Mouse (Mus musculus): Measurements from ENCODE around the gene Tchh. TPM values are rescaled to one million over a fixed set of nuclear protein-coding genes. Genes with fewer than 3 reads are reported as not detected.
"Not testable (repeated sequence)": the region's sequence is repeated elsewhere in the genome, so short reads cannot be mapped to it uniquely, and the experiment has no call there.

Tchh gene
- polyA plus RNA-seq, 3 experiments from 2014 or later = 0.06 TPM; not detected in 2

DNA sequence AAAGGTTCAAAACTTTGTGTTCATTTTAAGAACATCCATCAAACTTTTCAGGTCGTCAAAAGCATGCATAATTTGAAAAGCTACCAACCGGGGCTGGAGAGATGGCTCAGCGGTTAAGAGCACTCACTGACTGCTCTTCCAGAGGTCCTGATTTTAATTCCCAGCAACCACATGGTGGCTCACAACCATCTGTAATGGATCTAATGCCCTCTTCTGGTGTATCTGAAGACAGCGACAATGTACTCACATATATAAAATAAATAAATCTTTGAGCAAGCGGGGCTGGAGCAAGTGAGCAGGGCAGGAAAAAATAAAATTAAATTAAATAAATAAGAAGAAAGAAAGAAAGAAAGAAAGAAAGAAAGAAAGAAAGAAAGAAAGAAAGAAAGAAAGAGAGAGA, 52.6 kb downstream of the Tchh start:
- ATAC-seq = not testable (repeated sequence)

DNA sequence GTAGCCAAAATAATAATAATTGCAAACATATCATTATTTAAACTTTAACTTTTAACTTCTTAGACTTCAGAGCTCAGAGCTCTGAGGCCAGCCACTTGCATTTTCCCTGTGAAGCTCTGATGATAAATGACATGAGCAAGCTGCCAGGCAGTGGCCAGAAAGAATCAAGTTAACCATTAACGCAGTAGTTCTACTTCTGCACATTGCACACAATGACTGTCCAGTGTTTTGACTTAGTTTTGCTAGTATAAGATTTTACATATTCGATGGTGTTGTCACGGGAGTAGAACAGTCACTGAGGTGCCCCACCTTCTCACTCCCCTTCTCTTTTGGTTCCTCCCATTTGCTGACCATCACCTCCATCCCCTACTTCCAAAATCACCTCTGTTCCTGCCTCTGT, 55.0 kb downstream of the Tchh start:
- no peak for ATAC-seq

Other genes starting within 250 kb of the Tchh start
- not detected for gene Flg2, start 245.1 kb upstream of the Tchh start, polyA plus RNA-seq (2017; shearing (Covaris generic))
- gene Flg, start 168.8 kb upstream of the Tchh start, polyA plus RNA-seq (2017; shearing (Covaris generic)) = not detected
- not detected for gene Hrnr, start 122.6 kb upstream of the Tchh start, polyA plus RNA-seq (2017; shearing (Covaris generic))
- not detected for gene Rptn, start 48.6 kb upstream of the Tchh start, polyA plus RNA-seq (2017; shearing (Covaris generic))
- not detected for gene Tchhl1, start 26.4 kb downstream of the Tchh start, polyA plus RNA-seq (2017; shearing (Covaris generic))
- 1,000 to 10,000 TPM in 2 of 3 experiments, 100 to 1,000 TPM in 1; 738 to 2,389 (median 1,003) TPM for gene S100a11, start 78.2 kb downstream of the Tchh start, polyA plus RNA-seq (2017; shearing (Covaris generic))
- gene S100a10, start 112.8 kb downstream of the Tchh start, polyA plus RNA-seq (2017; shearing (Covaris generic)) = 1,000 to 10,000 TPM in 1 of 3 experiments, 100 to 1,000 TPM in 2; 678 to 1,984 (median 706) TPM
- not detected for gene Tdpoz2, start 210.4 kb downstream of the Tchh start, polyA plus RNA-seq (2017; shearing (Covaris generic))
- not detected for gene Tdpoz1, start 234.0 kb downstream of the Tchh start, polyA plus RNA-seq (2017; shearing (Covaris generic))